Mouse (Mus musculus): Measurements from ENCODE around the gene Pcnx2.

GRCm38 (mm10) chr8:125870179-125870702 is 27.9 kb downstream of the Pcnx2 start:
- TF ChIP-seq CTCF (IDR thresholded peaks at IDR 0.05) (no peak), POLR2A (IDR thresholded peaks at IDR 0.05; ENCODE audit: insufficient read depth, low read depth, low read length) (no peak)

All from heart, adult 2 months (tissue).